Mouse (Mus musculus): ENCODE results near the gene Hist1h4f.

DNA sequence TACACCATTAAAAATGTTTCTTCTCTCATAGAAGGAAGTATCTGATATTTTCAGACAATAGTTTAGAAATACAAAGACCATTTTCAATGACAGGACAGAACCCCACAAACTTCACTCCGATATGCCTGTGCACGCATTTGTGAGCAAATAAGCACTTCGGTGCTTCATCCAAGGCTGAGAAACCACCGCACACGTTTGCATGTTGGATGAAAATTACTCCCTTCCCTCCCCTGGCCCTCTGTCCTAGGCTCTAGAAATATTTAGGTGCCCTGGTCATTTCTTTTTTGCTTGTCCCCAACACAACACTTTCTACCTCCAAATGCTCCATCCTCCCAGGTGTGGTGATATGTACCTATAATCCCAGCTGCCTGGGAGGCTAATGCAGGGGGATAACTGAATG is 49.9 kb downstream of the Hist1h4f start:
- no peak for TF ChIP-seq POLR2A (IDR thresholded peaks at IDR 0.05; ENCODE audit: borderline replicate concordance, low read depth, low read length)
- TF ChIP-seq CTCF (IDR thresholded peaks at IDR 0.05; ENCODE audit: low read depth, low read length): no peak

Data from bone marrow macrophage, adult 2 months (primary cell).